Mouse (Mus musculus): ENCODE measurements at regions not wholly inside any gene's neighbourhood (a gene's known extent, or its start where the extent isn't known, plus 50 kb on each side); places are given as distances from the start of the nearest gene placed in this dataset.

DNA sequence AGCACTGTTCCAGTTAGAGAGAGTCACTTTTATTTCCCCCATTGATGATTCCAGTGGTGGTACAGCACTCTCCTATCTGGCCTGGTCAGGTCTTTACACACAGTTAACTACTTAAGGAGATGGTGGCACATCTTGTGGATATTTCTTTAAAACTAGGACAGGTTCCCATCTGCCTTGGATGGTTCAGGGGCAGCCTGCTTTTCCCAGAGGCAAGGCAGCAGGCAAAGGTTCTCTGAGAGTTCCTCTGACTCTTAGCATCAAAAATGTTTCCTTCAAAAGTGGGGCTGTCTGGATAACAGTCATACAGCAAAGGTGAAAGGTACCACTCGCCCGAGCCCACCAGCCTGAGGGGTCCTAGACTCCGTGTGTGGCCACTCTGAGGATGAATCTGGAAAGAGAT, 178.3 kb upstream of the 1700012A03Rik start:
- TF ChIP-seq CTCF (conservative IDR thresholded peaks at IDR 0.05; ENCODE audit: insufficient read depth, insufficient read length, low read depth, low read length) = no peak
- no peak for TF ChIP-seq POLR2A (IDR thresholded peaks at IDR 0.05; ENCODE audit: low read depth, low read length)

All from kidney, adult 2 months (tissue).